Mouse (Mus musculus) CH12.LX (cell line): Measurements from ENCODE around the gene Kif1c. TPM values are rescaled to one million over a fixed set of nuclear protein-coding genes. Genes with fewer than 3 reads are reported as not detected.

Experiments
- DNase-seq: peaks from one replicate; pipeline ENCODE4 v3.0.0-alpha.2; 2013; ENCODE audit errors: extremely low read depth
- H3K27ac ChIP-seq: 2 replicates; pipeline ENCODE4 v1.5.1; 2012; ENCODE audit warnings: low read depth, mild to moderate bottlenecking, control low read depth, moderate library complexity; ENCODE audit not compliant: insufficient read depth
- H3K27me3 ChIP-seq: replicated peaks from 2 replicates; pipeline ENCODE3; 2012; ENCODE audit warnings: inconsistent platforms
- H3K36me3 ChIP-seq, 2 experiments: replicated peaks in 1 of 2; 2 replicates each; pipeline versions ENCODE3 to v1.6.1; 2012; ENCODE audit warnings: inconsistent platforms in 1 of 2, low read length in 1 of 2, mild to moderate bottlenecking in 1 of 2, mixed read lengths in 1 of 2, moderate library complexity in 1 of 2; ENCODE audit not compliant: control insufficient read depth in 1 of 2, insufficient read depth in 1 of 2
- H3K4me1 ChIP-seq, 2 experiments: 2 replicates each; pipeline ENCODE4 v1.6.1; 2012; ENCODE audit warnings: inconsistent platforms in 1 of 2, moderate library complexity in 1 of 2; ENCODE audit not compliant: insufficient read depth in 2 of 2, control insufficient read depth in 1 of 2
- H3K4me2 ChIP-seq: 2 replicates; pipeline ENCODE4 v1.6.1; 2012; ENCODE audit warnings: low read depth, mild to moderate bottlenecking, control low read depth; ENCODE audit not compliant: poor library complexity, insufficient read depth, severe bottlenecking
- H3K4me3 ChIP-seq, 3 experiments: fragments of 150-350 bp in 1 of 3; sonication (generic) in 1 of 3; replicated peaks in 1 of 3; 2 replicates each; pipeline versions ENCODE3 to v1.5.1; 2011 to 2012; ENCODE audit warnings: low read depth in 2 of 3, low read length in 2 of 3, mild to moderate bottlenecking in 2 of 3, moderate library complexity in 2 of 3, control low read depth in 1 of 3, improper control_type of control experiment in 1 of 3, inconsistent platforms in 1 of 3, mixed read lengths in 1 of 3; ENCODE audit not compliant: poor library complexity in 1 of 3
- H3K79me2 ChIP-seq: replicated peaks from 2 replicates; pipeline ENCODE4 v1.6.1; 2012; ENCODE audit warnings: mild to moderate bottlenecking, moderate library complexity; ENCODE audit not compliant: control insufficient read depth, poor library complexity, insufficient read depth, severe bottlenecking; ENCODE audit errors: extremely low read depth
- H3K9ac ChIP-seq: 2 replicates; pipeline ENCODE4 v1.6.1; 2012; ENCODE audit warnings: low read depth, mild to moderate bottlenecking, control low read depth, moderate library complexity; ENCODE audit not compliant: insufficient read depth
- H3K9me3 ChIP-seq: replicated peaks from 2 replicates; pipeline ENCODE3; 2012; ENCODE audit warnings: low read length, inconsistent platforms, mixed read lengths
- CHD1 ChIP-seq: IDR thresholded peaks from 2 replicates; pipeline ENCODE4 v1.6.1; 2012; ENCODE audit warnings: low read depth, low read length, improper control_type of control experiment, inconsistent platforms
- CHD2 ChIP-seq: IDR thresholded peaks from 2 replicates; pipeline ENCODE4 v1.6.1; 2011; ENCODE audit warnings: low read length, improper control_type of control experiment
- CTCF ChIP-seq, 2 experiments: IDR thresholded peaks in 1 of 2; conservative IDR thresholded peaks in 1 of 2; 2 replicates each; pipeline ENCODE4 v1.5.1; 2011 to 2012; ENCODE audit warnings: low read depth in 2 of 2, low read length in 2 of 2, improper control_type of control experiment in 1 of 2, inconsistent platforms in 1 of 2, mild to moderate bottlenecking in 1 of 2, moderate library complexity in 1 of 2
- E2F4 ChIP-seq: IDR thresholded peaks from 2 replicates; pipeline ENCODE4 v1.6.1; 2011; ENCODE audit warnings: low read depth, low read length, improper control_type of control experiment; ENCODE audit not compliant: insufficient replicate concordance
- ELF1 ChIP-seq: IDR thresholded peaks from 2 replicates; pipeline ENCODE4 v1.6.1; 2014; ENCODE audit warnings: low read depth, mild to moderate bottlenecking, inconsistent platforms, low read length, improper control_type of control experiment
- ETS1 ChIP-seq: conservative IDR thresholded peaks from 2 replicates; pipeline ENCODE4 v1.6.1; 2012; ENCODE audit warnings: low read depth, mild to moderate bottlenecking, inconsistent platforms, low read length, improper control_type of control experiment, moderate library complexity
- JUN ChIP-seq: IDR thresholded peaks from 2 replicates; pipeline ENCODE4 v1.6.1; 2011; ENCODE audit warnings: low read depth, mild to moderate bottlenecking, low read length, improper control_type of control experiment, moderate library complexity; ENCODE audit not compliant: insufficient read depth
- JUND ChIP-seq: conservative IDR thresholded peaks from 2 replicates; pipeline ENCODE4 v1.6.1; 2011; ENCODE audit warnings: low read depth, low read length, improper control_type of control experiment
- MAFK ChIP-seq: IDR thresholded peaks from 2 replicates; pipeline ENCODE4 v1.6.1; 2011; ENCODE audit warnings: low read length, improper control_type of control experiment; ENCODE audit not compliant: insufficient replicate concordance
- MAZ ChIP-seq: IDR thresholded peaks from 2 replicates; pipeline ENCODE4 v1.6.1; 2012; ENCODE audit warnings: low read depth, mild to moderate bottlenecking, inconsistent platforms, low read length, improper control_type of control experiment, moderate library complexity
- MXI1 ChIP-seq: IDR thresholded peaks from 2 replicates; pipeline ENCODE4 v1.6.1; 2011; ENCODE audit warnings: mild to moderate bottlenecking, low read depth, low read length, improper control_type of control experiment
- NRF1 ChIP-seq: IDR thresholded peaks from 2 replicates; pipeline ENCODE4 v1.6.1; 2014; ENCODE audit warnings: low read depth, mild to moderate bottlenecking, inconsistent platforms, low read length, improper control_type of control experiment, moderate library complexity
- RAD21 ChIP-seq: IDR thresholded peaks from 2 replicates; pipeline ENCODE4 v1.6.1; 2011; ENCODE audit warnings: low read depth, mild to moderate bottlenecking, low read length, improper control_type of control experiment, moderate library complexity
- RCOR1 ChIP-seq: conservative IDR thresholded peaks from 2 replicates; pipeline ENCODE4 v1.6.1; 2012; ENCODE audit warnings: low read depth, mild to moderate bottlenecking, inconsistent platforms, low read length, improper control_type of control experiment
- SMC3 ChIP-seq: IDR thresholded peaks from 2 replicates; pipeline ENCODE4 v1.6.1; 2011; ENCODE audit warnings: low read depth, low read length, improper control_type of control experiment
- TBP ChIP-seq: conservative IDR thresholded peaks from 2 replicates; pipeline ENCODE4 v1.6.1; 2011; ENCODE audit warnings: low read depth, low read length, improper control_type of control experiment
- TCF12 ChIP-seq: IDR thresholded peaks from 2 replicates; pipeline ENCODE4 v1.6.1; 2014; ENCODE audit warnings: low read depth, mild to moderate bottlenecking, inconsistent platforms, low read length, improper control_type of control experiment
- UBTF ChIP-seq: IDR thresholded peaks from 2 replicates; pipeline ENCODE4 v1.6.1; 2012; ENCODE audit warnings: low read depth, mild to moderate bottlenecking, inconsistent platforms, low read length, improper control_type of control experiment, moderate library complexity
- USF1 ChIP-seq: IDR thresholded peaks from 2 replicates; pipeline ENCODE4 v1.6.1; 2014; ENCODE audit warnings: low read depth, mild to moderate bottlenecking, inconsistent platforms, low read length, improper control_type of control experiment
- dilution Hi-C: fragments of 300-500 bp; cut with MboI; formaldehyde crosslinking; loops from 2 replicates; pipeline ENCODE4 v1.14.3; 2020; ENCODE audit warnings: low sequenced_read_pairs; ENCODE audit not compliant: extremely low pct_unique_long_range_greater_than_20kb, extremely low pct_ligation_motif_present
- in situ Hi-C: fragments of 300-500 bp; cut with MboI; formaldehyde crosslinking; loops from 3 replicates; pipeline ENCODE4 v1.14.3; 2019; ENCODE audit warnings: low sequenced_read_pairs, low pct_ligation_motif_present, low pct_unique_long_range_greater_than_20kb, mixed read lengths
- polyA plus RNA-seq: library from polyadenylated mRNA; unstranded; fragments of >175 nt; gene quantifications from 2 replicates; pipeline ENCODE4 v1.2.1, GENCODE M21; 2012; ENCODE audit warnings: low read depth; ENCODE audit not compliant: insufficient read length
- total RNA-seq, 2 experiments: library from RNA; depleted of rRNA; stranded (reverse); fragments of 300-350 nt in 1 of 2; fragments of >200 nt in 1 of 2; gene quantifications; 2 replicates each; pipeline ENCODE4 v1.2.3; 2012 to 2014

Kif1c gene
- total and polyA plus RNA-seq, 3 experiments = 11.0 to 38.0 (median 31.7) TPM

DNA sequence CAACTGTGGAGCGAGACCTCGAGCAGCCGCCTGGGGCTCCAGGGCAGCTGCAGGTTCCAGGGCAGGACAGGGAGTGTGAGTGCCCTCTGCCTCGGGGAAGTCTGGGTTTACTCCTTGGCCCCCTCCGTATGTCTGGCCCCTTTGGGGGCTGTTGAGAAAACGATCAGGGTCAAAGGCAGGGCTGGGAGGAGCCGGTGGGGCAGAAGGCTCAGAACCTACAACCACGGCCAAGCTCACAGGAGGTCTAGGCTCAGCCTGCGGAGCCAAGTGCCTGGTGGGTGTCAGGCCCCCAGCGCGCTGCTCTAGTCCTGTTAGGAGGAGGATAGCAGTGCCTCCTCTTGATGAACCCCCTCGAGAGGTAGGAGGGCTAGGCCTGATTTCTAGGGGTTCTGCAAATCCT is 19.2 kb upstream of the Kif1c start:
- no peak overlapping the region for H3K4me3 ChIP-seq
- dilution Hi-C loops = no loop called here
- H3K9me3 ChIP-seq = no peaks in the 10 kb centered on the region
- H3K9ac ChIP-seq = no peak overlapping the region
- TF ChIP-seq ELF1 (no peak), CTCF (conservative IDR thresholded peaks at IDR 0.05 in 1 of 2, IDR thresholded peaks at IDR 0.05 in 1 of 2; ENCODE audit: low read depth in 2 of 2, low read length in 2 of 2) (no peak), NRF1 (no peak), TCF12 (no peak), UBTF (no peak), TBP (no peak), RAD21 (no peak), RCOR1 (no peak)
- TF ChIP-seq, all 38 proteins: peak for 0
- Histone ChIP-seq H3K27ac (no peak overlapping the region), H3K27me3 (no peaks in the 10 kb centered on the region), H3K79me2 (no peaks in the 10 kb centered on the region), H3K4me2 (no peak overlapping the region), H3K4me1 (peaks cover 0 to 73% of the 10 kb centered on the region in 2 experiments), H3K36me3 (peaks cover 52 to 93% of the 10 kb centered on the region in 2 experiments)
- in situ Hi-C loops = no loop called here
- DNase-seq = no peak

DNA sequence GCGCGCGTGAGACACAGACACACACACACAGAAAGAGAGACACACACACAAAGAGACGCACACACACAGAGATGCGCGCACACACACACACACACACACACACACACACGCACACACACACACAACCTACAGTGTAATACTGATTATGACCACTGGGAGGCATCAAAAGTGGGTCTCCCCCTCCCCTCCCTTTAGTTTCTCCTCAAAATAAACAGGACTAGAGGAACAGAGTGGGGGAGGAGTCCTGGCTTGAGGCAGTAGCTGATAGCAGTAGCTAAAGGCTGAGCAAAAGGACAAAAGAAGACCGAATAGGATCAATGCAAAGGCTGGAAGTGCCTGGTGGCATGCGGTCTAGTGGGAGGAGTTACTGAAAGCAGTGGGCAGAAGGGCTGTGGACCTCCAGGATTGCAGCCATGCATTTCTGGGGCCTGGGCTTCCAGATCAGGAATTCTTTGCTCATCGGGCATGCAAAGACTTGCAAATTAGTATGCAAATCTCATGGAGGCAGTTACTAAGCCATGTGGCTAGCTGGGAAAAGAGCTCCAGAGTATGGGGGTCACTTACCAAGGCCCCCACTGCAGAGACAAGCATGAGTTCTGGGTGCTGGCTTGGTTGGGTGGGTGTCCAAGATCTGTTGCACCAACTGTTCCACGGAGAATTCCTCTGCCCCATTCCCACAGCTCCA is 18.3 kb upstream of the Kif1c start:
- Histone ChIP-seq H3K4me2 (no peak overlapping the region), H3K9ac (no peak overlapping the region), H3K27me3 (no peaks in the 10 kb centered on the region), H3K9me3 (no peaks in the 10 kb centered on the region), H3K27ac (no peak overlapping the region), H3K79me2 (no peaks in the 10 kb centered on the region), H3K4me1 (peaks cover 0 to 81% of the 10 kb centered on the region in 2 experiments), H3K36me3 (peaks cover 46 to 85% of the 10 kb centered on the region in 2 experiments), H3K4me3 (no peak overlapping the region)
- in situ Hi-C loops = no loop called here
- dilution Hi-C loops = no loop called here
- no peak for TF ChIP-seq CHD2
- TF ChIP-seq CHD1 = no peak
- no peak for TF ChIP-seq UBTF
- TF ChIP-seq JUND = no peak
- peak; percentile 73 for TF ChIP-seq SMC3
- TF ChIP-seq CTCF (conservative IDR thresholded peaks at IDR 0.05 in 1 of 2, IDR thresholded peaks at IDR 0.05 in 1 of 2; ENCODE audit: low read depth in 2 of 2, low read length in 2 of 2) = peak; percentile 52 to 73; a peak in 3 of 4 replicates
- TF ChIP-seq RAD21 = peak; percentile 25
- TF ChIP-seq USF1 = no peak
- no peak for TF ChIP-seq MAFK
- no peak for TF ChIP-seq ETS1
- TF ChIP-seq MXI1 = no peak
- TF ChIP-seq JUN = no peak
- peak; percentile 63; the same call in 1 of the 2 replicates for TF ChIP-seq MAZ
- no peak for TF ChIP-seq E2F4
- no peak for TF ChIP-seq NRF1
- DNase-seq = peak; percentile 55
